Mouse (Mus musculus) stomach, embryonic 14.5 days (tissue): ENCODE measurements around the gene Dhcr24. TPM values are rescaled to one million over a fixed set of nuclear protein-coding genes. Genes with fewer than 3 reads are reported as not detected.

ENCODE experiments used
- ATAC-seq: fragments of 200-750 bp; cut with Nextera tagmentation; 2 replicates; pipeline ENCODE4 v1.8.0; 2017; ENCODE audit warnings: low read depth, moderate TSS enrichment; ENCODE audit not compliant: insufficient number of reproducible peaks, insufficient read depth, low FRiP score
- H3K27ac ChIP-seq: fragments of 300-500 bp; sonication (generic); 2 replicates; pipeline ENCODE4 v1.5.1; 2014; ENCODE audit warnings: mild to moderate bottlenecking, low read length, moderate library complexity, mixed read lengths
- H3K27me3 ChIP-seq: fragments of 300-500 bp; sonication (generic); 2 replicates; pipeline ENCODE4 v1.6.1; 2014; ENCODE audit warnings: low read length, control low read depth, mixed read lengths; ENCODE audit not compliant: control insufficient read depth, insufficient read depth
- H3K36me3 ChIP-seq: fragments of 300-500 bp; sonication (generic); 2 replicates; pipeline ENCODE4 v1.6.1; 2014; ENCODE audit warnings: mild to moderate bottlenecking, control low read depth, low read length, moderate library complexity, mixed read lengths; ENCODE audit not compliant: control insufficient read depth, insufficient read depth
- H3K4me1 ChIP-seq: fragments of 300-500 bp; sonication (generic); 2 replicates; pipeline ENCODE4 v1.6.1; 2014; ENCODE audit warnings: low read length, control low read depth, mixed read lengths; ENCODE audit not compliant: control insufficient read depth, insufficient read depth
- H3K4me2 ChIP-seq: fragments of 300-500 bp; sonication (generic); replicated peaks from 2 replicates; pipeline ENCODE4 v1.6.1; 2014; ENCODE audit warnings: low read depth, low read length, control low read depth
- H3K4me3 ChIP-seq: fragments of 300-500 bp; sonication (generic); 2 replicates; pipeline ENCODE4 v1.5.1; 2014; ENCODE audit warnings: low read depth, low read length, control low read depth
- H3K9ac ChIP-seq: fragments of 300-500 bp; sonication (generic); replicated peaks from 2 replicates; pipeline ENCODE4 v1.6.1; 2014; ENCODE audit warnings: low read depth, mild to moderate bottlenecking, control low read depth, low read length, moderate library complexity, mixed read lengths
- H3K9me3 ChIP-seq: fragments of 300-500 bp; sonication (generic); 2 replicates; pipeline ENCODE4 v1.6.1; 2016; ENCODE audit warnings: low read depth, low read length, control low read depth; ENCODE audit not compliant: control insufficient read depth
- WGBS: fragments of 180-500 bp; shearing (Covaris S2); extraction: QIAGEN DNeasy Blood & Tissue Kit; methylation state at CpG from one replicate; pipeline ENCODE4 v1.1.7; 2014; 5-methylcytosine and 5-hydroxymethylcytosine counted together
- polyA plus RNA-seq: library from polyadenylated mRNA; unstranded; fragments of >200 nt; fragmentation: Nextera tagmentation; extraction: Ambion mirVana; gene quantifications from 2 replicates; pipeline ENCODE4 v1.2.1, GENCODE M21; 2014

Dhcr24 gene
- polyA plus RNA-seq, 1 experiment from 2014 or later = 29.8 TPM

GRCm38 (mm10) chr4:106600770-106601169 lies 39.9 kb downstream of the Dhcr24 start:
- no peak for ATAC-seq
- 70% methylated on average over 4 of the region's 4 CpGs for WGBS
- H3K27me3 ChIP-seq = no peaks in the 10 kb centered on the region
- no peaks in the 10 kb centered on the region for H3K36me3 ChIP-seq
- 0 out of 2 replicates have a peak, but pooled peaks cover 3% of the 10 kb centered on the region for H3K9me3 ChIP-seq
- H3K4me3 ChIP-seq = no peak overlapping the region
- H3K27ac ChIP-seq = no peak overlapping the region
- no peak overlapping the region for H3K9ac ChIP-seq
- H3K4me1 ChIP-seq = no peaks in the 10 kb centered on the region
- no peak overlapping the region for H3K4me2 ChIP-seq

DNA sequence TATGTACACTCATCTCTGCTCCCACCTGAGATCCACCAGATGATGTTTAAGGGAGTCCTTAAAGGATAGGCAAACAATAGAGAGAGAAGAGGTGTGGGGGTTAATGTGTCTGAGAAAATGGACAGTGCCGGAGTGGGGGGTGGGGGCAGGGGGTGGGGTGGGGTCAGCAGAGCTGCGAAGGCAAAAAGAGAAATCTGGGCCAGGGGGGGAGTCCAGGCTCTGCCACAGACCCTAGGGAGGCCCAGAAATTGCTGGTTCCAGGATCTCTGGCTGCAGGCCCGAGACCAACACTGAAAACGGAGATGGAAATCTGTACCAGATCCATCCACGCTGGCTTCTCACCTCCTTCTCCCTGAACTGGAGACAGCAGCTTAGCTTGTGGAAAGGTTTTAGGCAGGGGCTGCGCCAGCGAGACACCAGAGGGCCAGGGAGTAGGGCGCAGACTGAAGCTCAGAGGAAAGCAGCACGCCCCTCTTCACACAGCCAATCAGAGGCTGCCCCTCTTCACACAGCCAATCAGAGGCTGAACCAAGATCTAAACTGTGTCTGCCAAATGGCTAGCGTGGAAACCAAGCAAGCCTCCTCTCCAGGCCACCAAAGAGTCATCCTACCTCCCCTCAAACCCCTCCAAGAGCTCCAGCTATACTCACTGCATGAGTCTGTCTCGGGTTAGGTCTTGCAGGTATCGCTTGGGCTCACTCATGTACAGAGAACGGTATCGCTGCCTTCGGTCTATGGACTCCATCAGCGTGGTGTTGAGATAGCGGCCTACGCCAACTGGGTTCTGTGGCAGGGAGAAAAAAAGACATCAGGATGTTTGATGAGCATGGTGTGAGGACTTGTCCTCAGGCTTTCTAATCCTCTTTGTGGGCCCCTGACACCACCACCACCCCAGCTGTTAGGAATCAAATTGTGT lies 46.1 kb downstream of the Dhcr24 start:
- peak overlapping the region; percentile 16; the same call in 1 of the 2 replicates for H3K4me2 ChIP-seq
- ATAC-seq = peak; percentile 87
- H3K27me3 ChIP-seq = no peaks in the 10 kb centered on the region
- no peaks in the 10 kb centered on the region for H3K36me3 ChIP-seq
- no peak overlapping the region for H3K4me3 ChIP-seq
- H3K9ac ChIP-seq = no peak overlapping the region
- no peaks in the 10 kb centered on the region for H3K9me3 ChIP-seq
- H3K4me1 ChIP-seq = no peaks in the 10 kb centered on the region
- WGBS = 33% methylated on average over 18 of the region's 18 CpGs
- H3K27ac ChIP-seq = no peak overlapping the region

- Histone ChIP-seq H3K9me3 (no peaks in the 10 kb centered on the region), H3K27me3 (no peaks in the 10 kb centered on the region), H3K4me1 (no peaks in the 10 kb centered on the region), H3K27ac (no peak overlapping the region), H3K36me3 (no peaks in the 10 kb centered on the region), H3K4me2 (no peak overlapping the region), H3K9ac (no peak overlapping the region), H3K4me3 (no peak overlapping the region)
- 96% methylated on average over 1 of the region's 1 CpGs for WGBS
- no peak for ATAC-seq
Measured at GRCm38 (mm10) chr4:106607905-106608304, 47.1 kb downstream of the Dhcr24 start.

GRCm38 (mm10) chr4:106613105-106613504 lies 52.3 kb downstream of the Dhcr24 start:
- H3K9me3 ChIP-seq = no peaks in the 10 kb centered on the region
- H3K9ac ChIP-seq = no peak overlapping the region
- no peak overlapping the region for H3K4me3 ChIP-seq
- no peak overlapping the region for H3K4me2 ChIP-seq
- no peaks in the 10 kb centered on the region for H3K4me1 ChIP-seq
- no peak for ATAC-seq
- H3K36me3 ChIP-seq = no peaks in the 10 kb centered on the region
- no peaks in the 10 kb centered on the region for H3K27me3 ChIP-seq
- WGBS = 73% methylated on average over 8 of the region's 8 CpGs
- no peak overlapping the region for H3K27ac ChIP-seq

DNA sequence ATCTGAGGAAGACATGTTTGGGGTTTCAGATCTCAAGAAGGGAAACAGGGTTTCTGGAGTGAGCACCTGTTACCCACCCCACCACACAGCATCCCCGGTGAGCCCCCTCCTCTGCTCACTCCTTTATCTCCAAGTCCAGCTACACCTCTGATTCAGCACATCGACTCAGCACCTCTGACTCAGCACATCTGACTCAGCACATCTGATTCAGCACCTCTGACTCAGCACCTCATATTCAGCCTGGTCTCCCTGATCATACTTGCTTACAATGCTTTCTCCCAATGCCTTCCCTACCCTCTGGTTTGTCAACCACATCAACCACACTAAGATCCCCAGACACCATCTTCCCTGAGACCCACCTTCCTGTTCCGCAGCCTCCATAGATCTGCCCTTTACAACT lies 52.7 kb downstream of the Dhcr24 start:
- Histone ChIP-seq H3K4me1 (no peaks in the 10 kb centered on the region), H3K4me2 (no peak overlapping the region), H3K9me3 (no peaks in the 10 kb centered on the region), H3K27me3 (no peaks in the 10 kb centered on the region), H3K4me3 (no peak overlapping the region), H3K9ac (no peak overlapping the region), H3K27ac (no peak overlapping the region), H3K36me3 (no peaks in the 10 kb centered on the region)
- 62% methylated on average over 3 of the region's 3 CpGs for WGBS
- ATAC-seq = peak; percentile 8; the same call in 1 of the 2 replicates

DNA sequence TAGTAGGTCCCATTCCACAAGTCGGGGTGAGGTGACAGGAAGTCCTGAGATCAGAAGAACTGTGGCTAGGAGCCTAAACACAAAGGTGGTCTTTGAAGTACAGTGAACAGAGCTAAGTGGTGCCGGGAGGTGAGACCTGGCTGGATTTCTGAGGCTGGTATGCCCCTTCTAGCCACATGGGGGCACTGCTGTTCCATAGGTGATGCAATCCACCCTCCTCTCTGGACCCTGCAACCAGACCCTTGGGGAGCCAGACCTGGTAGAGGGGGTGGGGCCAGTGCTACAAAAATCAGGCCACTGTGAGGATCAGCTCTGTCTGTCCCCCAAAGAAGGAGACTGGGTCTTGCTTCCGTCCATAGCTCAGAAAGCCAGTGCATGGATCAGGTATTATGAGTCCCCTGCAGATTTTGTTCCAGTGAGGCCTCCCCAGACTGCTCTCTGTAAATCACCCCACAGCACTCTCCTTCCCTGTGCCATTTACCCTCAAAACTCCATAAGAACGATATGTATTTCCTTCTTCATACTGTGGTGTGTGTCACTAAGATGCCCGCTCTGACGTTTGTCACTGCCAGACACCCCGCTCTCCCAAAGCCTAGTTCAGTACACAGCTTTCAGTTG lies 53.5 kb downstream of the Dhcr24 start:
- 0 out of 2 replicates have a peak, but pooled peaks have one; percentile 12 for ATAC-seq
- Histone ChIP-seq H3K4me2 (no peak overlapping the region), H3K36me3 (no peaks in the 10 kb centered on the region), H3K9me3 (no peaks in the 10 kb centered on the region), H3K4me1 (no peaks in the 10 kb centered on the region), H3K9ac (no peak overlapping the region), H3K27ac (no peak overlapping the region), H3K4me3 (no peak overlapping the region), H3K27me3 (no peaks in the 10 kb centered on the region)
- 44% methylated on average over 7 of the region's 7 CpGs for WGBS

DNA sequence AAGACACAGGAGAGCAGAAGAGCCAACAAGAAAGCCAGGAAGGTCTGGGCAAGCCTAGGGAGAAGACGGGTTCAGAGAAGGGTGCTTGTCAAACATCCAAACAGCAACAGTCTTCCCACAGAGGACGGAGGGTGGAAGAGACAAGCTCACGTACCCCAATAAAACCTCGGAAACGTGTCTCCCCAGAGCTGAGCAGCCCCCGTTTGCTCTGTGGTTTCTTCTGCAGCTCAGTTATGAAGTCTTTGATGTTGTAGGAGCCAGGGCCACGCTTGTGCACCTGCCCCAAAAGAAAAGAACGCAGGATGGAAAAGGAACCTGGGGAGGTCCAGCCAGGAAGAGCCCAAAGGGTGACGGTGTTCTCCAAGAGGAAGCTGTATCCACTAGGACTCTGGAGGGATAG lies 54.0 kb downstream of the Dhcr24 start:
- no peak for ATAC-seq
- Histone ChIP-seq H3K9me3 (no peaks in the 10 kb centered on the region), H3K27ac (no peak overlapping the region), H3K4me1 (no peaks in the 10 kb centered on the region), H3K36me3 (no peaks in the 10 kb centered on the region), H3K9ac (no peak overlapping the region), H3K27me3 (no peaks in the 10 kb centered on the region), H3K4me3 (no peak overlapping the region), H3K4me2 (no peak overlapping the region)
- WGBS = 84% methylated on average over 9 of the region's 9 CpGs

DNA sequence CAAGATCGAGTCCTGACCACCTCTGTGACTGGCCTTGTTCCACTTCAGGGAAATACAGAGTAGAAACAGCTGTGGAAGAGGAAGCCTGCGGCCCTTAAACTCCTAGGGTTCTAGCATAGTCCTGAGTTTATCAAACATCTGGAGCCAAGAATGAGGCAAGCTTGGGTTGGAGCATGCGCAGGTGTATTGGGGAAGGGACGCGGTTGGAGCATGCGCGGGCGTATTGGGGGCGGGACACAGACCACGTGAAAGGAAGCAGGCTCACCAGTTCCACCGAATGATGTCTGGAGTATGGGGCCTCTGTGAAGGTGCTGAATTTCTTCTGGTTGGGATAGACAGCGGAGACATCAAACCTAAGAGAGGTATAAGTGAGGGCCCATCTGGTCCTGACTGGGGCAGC lies 54.8 kb downstream of the Dhcr24 start:
- H3K9ac ChIP-seq = no peak overlapping the region
- H3K27me3 ChIP-seq = no peaks in the 10 kb centered on the region
- 72% methylated on average over 12 of the region's 12 CpGs for WGBS
- no peak overlapping the region for H3K27ac ChIP-seq
- H3K4me3 ChIP-seq = no peak overlapping the region
- no peak overlapping the region for H3K4me2 ChIP-seq
- ATAC-seq = no peak
- H3K9me3 ChIP-seq = no peaks in the 10 kb centered on the region
- H3K36me3 ChIP-seq = no peaks in the 10 kb centered on the region
- H3K4me1 ChIP-seq = no peaks in the 10 kb centered on the region
